Mouse (Mus musculus) bone marrow, adult 2 months (tissue): Measurements from ENCODE around the gene Ntn1.

Experiments
- CTCF ChIP-seq: fragments of 200-500 bp; IDR thresholded peaks from 2 replicates; pipeline ENCODE4 v1.5.1; 2011; ENCODE audit warnings: low read length, control low read depth; ENCODE audit not compliant: control insufficient read depth, insufficient read depth
- POLR2A ChIP-seq: fragments of 200-500 bp; IDR thresholded peaks from 2 replicates; pipeline ENCODE4 v1.6.1; 2011; ENCODE audit warnings: low read depth, mild to moderate bottlenecking, control low read depth, low read length, borderline replicate concordance; ENCODE audit not compliant: control insufficient read depth

DNA sequence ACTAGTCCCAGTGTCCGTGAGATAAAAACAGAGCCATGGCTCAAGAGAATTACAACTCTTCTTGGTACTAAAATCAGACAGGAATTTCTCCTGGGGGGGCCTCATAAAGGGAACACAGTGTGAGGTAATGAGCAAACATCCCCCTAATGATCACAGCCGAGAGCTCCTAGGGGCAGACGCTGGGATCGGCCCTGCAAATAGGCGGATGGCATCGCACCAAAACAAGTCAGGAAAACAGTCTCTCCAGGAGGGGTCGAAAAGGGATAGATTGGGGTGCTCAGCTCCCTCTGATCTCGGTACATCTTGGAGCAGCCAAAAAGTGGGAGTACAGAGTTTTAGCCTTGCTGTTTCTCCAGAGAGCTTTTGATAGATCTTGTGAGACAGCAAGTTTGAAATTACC is 11.0 kb downstream of the Ntn1 start:
- TF ChIP-seq CTCF (no peak), POLR2A (no peak)
